Mouse (Mus musculus): ENCODE measurements around the gene Rbm6.

Gene Rbm6

DNA sequence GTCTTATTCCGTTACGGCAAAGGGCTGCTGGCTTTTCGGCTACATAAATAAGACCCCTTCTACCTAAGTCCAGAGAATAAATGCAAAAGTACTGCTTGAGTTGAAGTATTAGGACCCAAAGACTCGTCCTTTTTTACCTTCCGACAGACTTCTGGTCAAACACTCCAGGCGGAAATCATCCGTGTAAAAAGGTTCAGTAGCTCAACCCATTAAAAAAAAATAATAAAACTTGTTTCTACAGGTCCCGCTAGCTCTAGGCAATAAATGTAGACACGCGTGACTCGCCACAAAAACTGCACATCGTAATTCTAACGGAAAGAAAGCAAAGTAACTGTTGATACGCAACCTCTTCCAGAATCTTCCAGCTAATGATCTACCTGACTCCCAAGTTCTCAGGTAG is at the start of gene Rbm6:
Gene Rbm6, minus strand, starts transcription at position 101 of the 400 bp plus-strand sequence.
- DNase-seq (ENCODE audit: low spot score in 2 of 2) = no peak

- no peak for DNase-seq (ENCODE audit: low spot score in 2 of 2)
Observed at GRCm38 (mm10) chr9:107919441-107919840, 46.4 kb upstream of the Rbm6 start.

DNA sequence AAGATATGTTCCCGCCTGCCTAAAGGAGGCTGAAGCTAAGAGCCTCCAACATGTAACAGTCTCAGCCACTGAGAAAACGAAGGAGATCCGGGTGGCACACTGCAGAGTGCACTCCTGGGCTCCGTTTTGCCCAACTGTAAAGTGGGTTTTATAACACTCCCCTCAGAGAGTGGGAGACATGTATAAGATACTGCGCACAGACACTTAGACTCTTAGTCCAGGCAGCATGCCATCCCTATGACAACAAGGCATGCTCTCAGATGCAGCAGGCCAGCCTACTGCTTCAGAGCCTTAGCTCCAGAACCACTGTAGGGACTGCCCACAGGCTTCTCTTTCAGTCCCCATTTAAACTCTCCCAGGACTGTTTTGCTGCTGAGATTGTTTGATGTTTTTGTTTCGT is 45.8 kb upstream of the Rbm6 start:
- no peak for DNase-seq (ENCODE audit: low spot score in 2 of 2)

GRCm38 (mm10) chr9:107917895-107918608 is 45.0 kb upstream of the Rbm6 start:
- no peak for DNase-seq (ENCODE audit: low spot score in 2 of 2)

GRCm38 (mm10) chr9:107914764-107915420 is 41.9 kb upstream of the Rbm6 start:
- DNase-seq (ENCODE audit: low spot score in 2 of 2) = no peak

DNA sequence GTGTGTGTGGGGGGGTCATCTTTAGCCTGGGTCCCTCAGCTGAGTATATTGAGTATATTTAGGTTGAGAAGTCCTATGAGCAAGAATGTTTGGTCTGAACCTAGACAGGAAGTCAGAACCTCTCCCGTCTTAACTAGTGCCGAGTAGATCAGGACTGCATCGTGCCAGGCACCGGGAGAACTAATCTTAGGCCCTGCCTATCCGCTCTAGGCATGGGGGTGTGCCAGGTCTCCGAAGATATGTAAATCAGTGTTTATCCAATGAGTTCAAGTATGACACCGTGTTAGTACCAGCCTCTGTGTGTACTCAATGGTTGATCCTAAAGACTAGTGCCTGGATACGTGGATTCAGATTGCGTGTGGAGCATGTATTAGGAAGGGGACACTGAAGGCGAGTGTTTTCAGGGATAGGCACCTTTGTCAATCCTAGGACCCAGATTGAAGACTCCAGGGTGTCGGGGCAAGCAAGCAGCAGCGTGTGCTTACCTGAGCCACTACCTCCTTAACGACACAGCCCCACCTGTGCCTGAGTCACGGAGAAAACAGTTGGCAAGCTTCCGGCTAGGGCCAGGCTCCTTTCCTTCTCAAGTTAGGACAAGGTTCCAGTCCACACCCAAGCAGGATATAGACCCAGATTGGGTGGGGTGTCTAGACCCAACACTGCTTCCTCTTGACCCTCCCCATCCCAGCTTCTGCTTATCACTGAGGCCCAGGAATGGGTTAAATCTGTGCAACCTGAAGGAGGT is 37.2 kb upstream of the Rbm6 start:
- no peak for DNase-seq (ENCODE audit: low spot score in 2 of 2)

DNA sequence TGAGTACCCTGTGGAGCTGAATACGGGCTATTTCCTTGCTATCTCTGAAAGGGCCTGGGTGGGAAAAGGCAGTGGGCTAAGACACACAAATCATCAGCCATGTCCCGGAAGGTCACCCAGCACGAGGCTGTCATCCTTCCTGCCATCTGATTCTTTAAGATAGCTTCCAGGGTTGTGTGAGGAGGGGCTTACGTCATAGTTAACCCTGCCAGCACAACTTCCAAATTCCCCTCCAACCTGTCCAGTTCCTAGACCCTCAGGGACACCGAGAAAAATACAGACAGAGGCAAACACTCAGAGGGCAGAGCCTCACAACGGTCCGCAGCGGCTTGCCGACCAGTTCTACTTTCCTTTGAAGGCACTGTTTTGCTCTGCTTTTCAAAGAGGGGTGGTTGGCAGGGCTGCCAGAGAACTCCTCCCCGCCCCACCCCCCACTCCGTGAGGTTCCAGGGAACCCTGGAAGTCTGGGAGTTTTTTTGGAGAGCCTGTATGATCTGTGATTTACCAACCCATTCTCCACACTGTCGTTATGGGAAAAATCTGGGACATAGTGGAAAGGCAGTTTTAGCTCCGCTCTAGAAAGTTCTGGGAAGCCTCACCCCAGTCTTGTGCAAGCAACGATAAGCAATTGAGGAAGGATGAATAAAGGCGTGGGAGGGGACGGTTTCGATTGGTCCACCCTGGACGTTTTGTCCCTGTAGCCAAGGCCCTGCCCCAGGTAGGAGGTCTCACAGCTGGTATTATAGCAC is 35.5 kb upstream of the Rbm6 start:
- DNase-seq (ENCODE audit: low spot score in 2 of 2) = no peak

DNA sequence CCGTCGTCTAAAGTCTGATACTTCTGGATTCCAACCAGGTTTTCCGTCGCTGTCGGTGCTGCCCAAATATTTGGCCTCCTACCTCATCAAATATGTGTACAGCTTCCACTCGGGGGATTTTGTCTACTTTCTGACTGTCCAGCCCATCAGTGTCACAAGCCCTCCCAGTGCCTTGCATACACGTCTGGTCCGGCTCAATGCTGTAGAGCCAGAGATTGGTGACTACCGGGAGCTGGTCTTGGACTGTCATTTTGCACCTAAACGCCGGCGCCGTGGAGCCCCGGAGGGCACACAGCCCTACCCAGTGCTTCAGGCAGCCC is 34.7 kb upstream of the Rbm6 start:
- DNase-seq (ENCODE audit: low spot score in 2 of 2) = no peak

GRCm38 (mm10) chr9:107906967-107907800 is 34.1 kb upstream of the Rbm6 start:
- no peak for DNase-seq (ENCODE audit: low spot score in 2 of 2)

DNA sequence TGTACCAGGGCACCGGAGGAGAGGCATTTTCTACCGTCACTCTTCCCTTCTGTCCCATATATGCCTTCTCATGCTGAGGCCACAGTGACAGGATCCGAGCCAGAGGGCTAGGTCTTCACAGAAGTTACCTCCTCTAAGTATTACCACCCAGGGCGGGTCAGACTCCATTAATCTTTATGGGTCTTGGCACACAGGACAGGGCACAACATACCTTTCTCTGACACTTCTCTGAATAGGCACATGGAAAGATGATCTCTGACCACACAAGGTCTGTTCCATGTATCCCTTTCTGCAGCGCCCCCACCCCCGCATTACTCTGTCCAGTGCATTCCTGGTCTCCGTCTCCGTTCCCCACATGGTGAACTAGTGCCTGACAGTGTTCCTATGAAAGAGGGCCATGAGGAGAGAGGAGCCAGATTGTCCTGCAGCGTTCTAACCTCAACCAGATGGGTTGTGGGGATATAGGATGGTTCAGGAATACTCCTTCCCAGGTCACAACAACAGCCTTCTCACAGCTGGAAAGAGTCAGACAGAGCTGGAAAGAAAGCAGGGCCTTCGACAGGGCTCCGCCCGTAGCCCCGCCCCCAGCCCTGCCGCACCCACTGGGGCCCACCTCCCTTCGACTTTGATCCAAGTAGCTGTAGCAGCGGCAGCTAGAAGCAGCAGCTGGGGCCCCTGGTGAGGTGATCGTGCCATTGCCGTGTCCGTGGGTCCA is 33.4 kb upstream of the Rbm6 start, which contains the start of gene Mst1r:
Gene Mst1r, plus strand, starts transcription at position 622 of the 715 bp plus-strand sequence.
- DNase-seq (ENCODE audit: low spot score in 2 of 2) = peak in 1 of 2 experiments; percentile 20

DNA sequence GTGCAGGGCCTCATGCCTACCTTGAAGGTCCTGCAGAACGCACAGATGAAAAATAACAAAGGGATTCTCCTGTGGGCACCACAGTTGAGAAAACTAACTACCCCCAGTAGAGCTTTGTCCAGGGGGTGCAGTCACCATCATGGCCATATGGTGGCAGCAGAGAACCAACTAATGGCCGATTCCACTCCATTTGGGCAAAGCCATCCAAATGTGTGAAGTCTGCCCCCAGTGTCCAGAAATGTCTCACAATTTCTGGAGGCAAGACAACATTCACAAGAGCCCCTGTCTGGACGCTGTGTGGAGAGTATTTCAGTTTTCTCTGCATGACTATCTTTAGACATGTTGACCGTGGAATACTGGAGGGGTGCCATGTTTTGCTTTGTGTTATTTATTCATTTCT is 31.7 kb upstream of the Rbm6 start:
- peak; percentile 72 to 77 for DNase-seq (ENCODE audit: low spot score in 2 of 2)

GRCm38 (mm10) chr9:107901627-107901914 is 28.5 kb upstream of the Rbm6 start:
- DNase-seq (ENCODE audit: low spot score in 2 of 2) = no peak

DNA sequence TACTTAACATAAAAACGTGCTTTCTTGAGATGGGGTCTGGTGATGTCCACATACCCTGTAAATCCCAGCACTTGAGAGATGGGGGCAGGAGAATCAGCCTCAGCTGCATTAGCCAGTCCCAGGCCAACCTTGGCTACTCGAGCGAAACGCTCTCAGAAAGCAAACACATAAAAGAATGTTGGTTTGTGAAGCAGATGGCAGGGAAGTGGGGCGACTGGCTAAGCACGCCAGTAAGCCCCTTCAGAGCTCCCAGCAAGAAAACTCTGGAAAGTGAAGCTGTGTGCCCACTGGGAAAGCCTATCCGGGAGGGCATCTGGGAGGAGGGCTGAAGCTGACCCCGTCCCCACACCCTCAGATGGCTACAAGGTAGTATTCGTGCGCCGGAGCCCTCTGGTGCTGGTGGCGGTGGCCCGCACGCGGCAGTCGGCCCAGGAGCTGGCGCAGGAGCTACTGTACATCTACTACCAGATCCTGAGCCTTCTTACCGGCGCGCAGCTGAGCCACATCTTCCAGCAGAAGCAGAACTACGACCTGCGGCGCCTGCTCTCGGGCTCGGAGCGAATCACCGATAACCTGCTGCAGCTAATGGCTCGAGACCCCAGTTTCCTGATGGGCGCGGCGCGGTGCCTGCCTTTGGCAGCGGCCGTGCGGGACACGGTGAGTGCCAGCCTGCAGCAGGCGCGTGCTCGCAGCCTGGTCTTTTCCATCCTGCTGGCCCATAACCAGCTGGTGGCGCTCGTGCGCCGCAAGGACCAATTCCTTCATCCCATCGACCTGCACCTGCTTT is 28.0 kb upstream of the Rbm6 start:
- DNase-seq (ENCODE audit: low spot score in 2 of 2) = peak; percentile 26 to 40

DNA sequence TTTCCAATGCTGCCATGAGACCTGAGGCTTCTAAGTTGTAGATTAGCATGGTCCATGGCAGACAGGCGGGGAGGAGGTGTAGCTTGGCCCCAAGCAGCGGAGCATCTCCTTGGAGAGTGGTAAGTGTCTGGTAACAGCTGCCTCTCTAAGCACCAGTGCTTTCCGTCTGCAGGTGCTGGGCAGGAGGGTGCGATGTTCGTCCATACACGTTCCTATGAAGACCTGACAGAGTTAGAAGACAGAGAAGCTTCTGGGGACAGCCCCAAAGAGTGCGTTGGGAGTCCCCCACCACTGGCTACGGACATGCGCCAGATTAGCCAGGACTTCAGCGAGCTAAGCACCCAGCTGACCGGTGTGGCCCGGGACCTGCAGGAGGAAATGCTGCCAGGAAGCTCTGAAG is 26.8 kb upstream of the Rbm6 start:
- DNase-seq (ENCODE audit: low spot score in 2 of 2) = no peak

DNA sequence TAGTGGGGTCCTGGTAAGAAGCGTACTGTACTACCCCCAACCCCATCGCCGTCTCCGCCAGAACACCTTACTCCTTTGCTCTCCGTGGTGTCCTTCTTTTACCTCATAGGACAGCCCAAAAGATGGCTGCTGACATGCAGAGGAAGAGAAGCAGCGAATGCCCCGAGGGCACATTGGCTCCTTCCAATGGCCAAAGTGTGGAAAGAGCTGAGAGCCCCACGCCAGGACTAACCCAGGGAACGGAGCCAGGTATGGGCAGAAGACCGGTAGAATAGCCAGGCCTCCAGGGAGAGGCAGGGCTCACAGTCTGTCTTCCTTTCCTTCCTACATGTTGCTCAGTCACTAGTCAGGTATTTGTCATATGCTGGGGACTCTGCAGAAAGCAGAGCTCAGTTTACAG is 25.5 kb upstream of the Rbm6 start:
- DNase-seq (ENCODE audit: low spot score in 2 of 2) = no peak

- no peak for DNase-seq (ENCODE audit: low spot score in 2 of 2)
Observed at GRCm38 (mm10) chr9:107891023-107891422, 18.0 kb upstream of the Rbm6 start.

DNA sequence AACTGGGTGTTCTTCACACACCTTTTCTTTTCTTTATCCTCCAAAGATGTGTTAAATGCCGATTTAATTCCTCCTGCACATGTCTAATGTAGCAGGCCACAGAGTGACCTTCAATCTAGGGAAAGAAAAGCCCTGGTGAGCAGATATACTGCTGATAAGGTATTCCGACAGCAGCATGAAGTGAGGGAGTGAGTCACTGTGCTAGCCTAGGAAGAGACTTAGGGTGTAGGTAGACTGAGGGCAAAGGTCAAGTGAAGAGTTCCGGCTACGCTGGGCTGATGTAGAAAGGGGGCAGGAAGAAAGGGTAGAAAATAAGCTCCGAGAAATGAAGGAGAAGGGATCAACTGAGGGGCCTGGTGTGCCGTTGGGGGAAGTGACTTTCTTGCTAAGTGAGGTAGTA is 17.2 kb upstream of the Rbm6 start:
- DNase-seq (ENCODE audit: low spot score in 2 of 2) = no peak

DNA sequence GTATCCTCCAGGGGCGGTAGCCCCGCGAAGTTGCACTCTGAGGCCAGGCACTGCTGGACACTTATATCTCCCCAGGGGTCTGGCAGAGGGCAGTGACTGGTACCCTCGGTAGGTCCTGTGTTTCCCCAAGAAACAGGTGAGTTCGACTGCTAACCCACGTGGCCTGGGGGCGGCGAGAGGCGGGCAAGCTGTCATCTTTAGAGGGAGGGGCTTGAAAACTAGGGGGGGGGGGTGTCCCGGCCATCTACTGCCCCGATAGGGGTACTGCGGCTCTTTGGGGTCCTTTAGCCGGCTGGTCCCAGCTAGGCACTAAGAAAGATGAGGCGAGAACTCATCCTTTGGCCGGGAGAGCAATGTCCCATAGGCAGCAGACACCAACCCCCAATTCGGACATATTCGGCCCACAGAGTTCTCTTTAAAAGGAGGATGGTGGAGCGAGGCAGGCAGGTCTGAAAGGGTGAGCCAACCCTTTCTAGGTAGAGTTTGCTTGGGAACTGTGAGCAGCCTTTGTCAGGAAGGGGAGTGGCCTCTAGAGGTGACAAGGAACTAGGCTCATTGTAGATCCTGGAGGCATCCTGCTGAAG is 15.3 kb upstream of the Rbm6 start:
- DNase-seq (ENCODE audit: low spot score in 2 of 2) = peak; percentile 11 to 19

- DNase-seq (ENCODE audit: low spot score in 2 of 2) = peak; percentile 92
Observed at GRCm38 (mm10) chr9:107887804-107888266, 14.8 kb upstream of the Rbm6 start, which contains the start of gene Mon1a. TSS of gene Mon1a (plus strand) at chr9:107888151.
